Mouse (Mus musculus) cerebellum, adult 8-10 months (tissue): ENCODE results near the gene Litaf.
A peak's percentile ranks its signal among the peaks of the same experiment; 100 is the strongest.

Source experiments
- DNase-seq: peaks from one replicate; pipeline ENCODE4 v3.0.0; 2022

Gene Litaf

GRCm38 (mm10) chr16:11065431-11065830 lies 526 bp downstream of the Litaf start:
- no peak for DNase-seq

- DNase-seq, result no peak
Measured at GRCm38 (mm10) chr16:11064742-11065141, 1.2 kb downstream of the Litaf start.

GRCm38 (mm10) chr16:11064341-11064740 lies 1.6 kb downstream of the Litaf start:
- DNase-seq, result no peak

- DNase-seq, result no peak
Measured at GRCm38 (mm10) chr16:11062794-11063721, 2.9 kb downstream of the Litaf start.

GRCm38 (mm10) chr16:11060645-11061044 lies 5.3 kb downstream of the Litaf start, which contains the start of gene Snn:
TSS of gene Snn (plus strand) at chr16:11060945.
- DNase-seq, result no peak

- DNase-seq, result no peak
Measured at GRCm38 (mm10) chr16:11055916-11056315, 10.0 kb downstream of the Litaf start.

- DNase-seq, result no peak
Measured at GRCm38 (mm10) chr16:11054871-11055270, 11.1 kb downstream of the Litaf start.

GRCm38 (mm10) chr16:11054409-11054808 lies 11.5 kb downstream of the Litaf start:
- no peak for DNase-seq

- DNase-seq, result no peak
Measured at GRCm38 (mm10) chr16:11051134-11051533, 14.8 kb downstream of the Litaf start.

- no peak for DNase-seq
Measured at GRCm38 (mm10) chr16:11050226-11050625, 15.7 kb downstream of the Litaf start.

GRCm38 (mm10) chr16:11047130-11047529 lies 18.8 kb downstream of the Litaf start:
- DNase-seq, result no peak

GRCm38 (mm10) chr16:11046437-11046836 lies 19.5 kb downstream of the Litaf start:
- DNase-seq, result no peak

- no peak for DNase-seq
Measured at GRCm38 (mm10) chr16:11043239-11043638, 22.7 kb downstream of the Litaf start.

- DNase-seq, result no peak
Measured at GRCm38 (mm10) chr16:11040603-11041002, 25.4 kb downstream of the Litaf start.

GRCm38 (mm10) chr16:11035790-11036431 lies 30.0 kb downstream of the Litaf start:
- DNase-seq, result peak; percentile 81

- DNase-seq, result no peak
Measured at GRCm38 (mm10) chr16:11035273-11035672, 30.7 kb downstream of the Litaf start.

GRCm38 (mm10) chr16:11034193-11034803 lies 31.7 kb downstream of the Litaf start:
- DNase-seq, result peak; percentile 65

GRCm38 (mm10) chr16:11031320-11031719 lies 34.6 kb downstream of the Litaf start:
- no peak for DNase-seq

- DNase-seq, result no peak
Measured at GRCm38 (mm10) chr16:11030844-11031243, 35.1 kb downstream of the Litaf start.

- DNase-seq, result no peak
Measured at GRCm38 (mm10) chr16:11028206-11028605, 37.8 kb downstream of the Litaf start.

- no peak for DNase-seq
Measured at GRCm38 (mm10) chr16:11024841-11025240, 41.1 kb downstream of the Litaf start.

GRCm38 (mm10) chr16:11023618-11024017 lies 42.3 kb downstream of the Litaf start:
- no peak for DNase-seq

- DNase-seq, result no peak
Measured at GRCm38 (mm10) chr16:11022113-11022489, 43.9 kb downstream of the Litaf start.
